Mouse (Mus musculus): ENCODE results near the gene Ppp6c. TPM values are rescaled to one million over a fixed set of nuclear protein-coding genes. Genes with fewer than 3 reads are reported as not detected.

Gene Ppp6c
- polyA plus RNA-seq, 1 experiment: 51.6 TPM

- Histone ChIP-seq H3K4me1 (ENCODE audit: control insufficient read depth, insufficient read depth, low read length) (no peaks in the 10 kb centered on the region), H3K4me3 (replicated peaks; ENCODE audit: control insufficient read depth, low read depth, low read length) (no peak overlapping the region), H3K27ac (ENCODE audit: control insufficient read depth, insufficient read depth, low read depth, low read length, poor library complexity) (no peak overlapping the region)
- TF ChIP-seq POLR2A (IDR thresholded peaks at IDR 0.05; ENCODE audit: borderline replicate concordance, control insufficient read depth, low read depth, low read length): no peak
- no peak for TF ChIP-seq CTCF (IDR thresholded peaks at IDR 0.05; ENCODE audit: control insufficient read depth, insufficient read depth, low read length)
- 87% methylated on average over 1 of the region's 1 CpGs for WGBS
Measured at GRCm38 (mm10) chr2:39160996-39161395, 65.3 kb downstream of the Ppp6c start.

DNA sequence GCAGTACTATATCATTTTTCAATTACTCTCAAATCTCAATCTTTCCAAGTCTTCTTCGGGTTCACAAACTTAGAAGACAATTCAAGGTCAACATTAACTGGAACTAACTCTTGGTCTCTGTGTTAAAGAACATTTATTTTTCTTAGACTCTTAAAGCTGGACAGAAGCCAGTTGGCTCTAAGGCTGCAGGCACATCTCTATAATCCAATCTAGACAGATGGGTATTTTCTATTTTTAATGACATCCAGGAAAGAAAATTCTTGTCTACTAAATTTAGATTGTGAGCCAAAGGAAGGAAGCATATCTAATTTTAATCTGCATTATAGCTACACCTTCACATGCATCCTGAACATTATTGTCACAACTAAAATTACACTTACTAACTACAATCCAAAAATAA lies 68.3 kb downstream of the Ppp6c start:
- Histone ChIP-seq H3K27ac (ENCODE audit: control insufficient read depth, insufficient read depth, low read depth, low read length, poor library complexity) (no peak overlapping the region), H3K4me1 (ENCODE audit: control insufficient read depth, insufficient read depth, low read length) (no peaks in the 10 kb centered on the region), H3K4me3 (replicated peaks; ENCODE audit: control insufficient read depth, low read depth, low read length) (no peak overlapping the region)
- TF ChIP-seq CTCF (IDR thresholded peaks at IDR 0.05; ENCODE audit: control insufficient read depth, insufficient read depth, low read length) (no peak), POLR2A (IDR thresholded peaks at IDR 0.05; ENCODE audit: borderline replicate concordance, control insufficient read depth, low read depth, low read length) (no peak)
- 77% methylated on average over 1 of the region's 1 CpGs for WGBS

DNA sequence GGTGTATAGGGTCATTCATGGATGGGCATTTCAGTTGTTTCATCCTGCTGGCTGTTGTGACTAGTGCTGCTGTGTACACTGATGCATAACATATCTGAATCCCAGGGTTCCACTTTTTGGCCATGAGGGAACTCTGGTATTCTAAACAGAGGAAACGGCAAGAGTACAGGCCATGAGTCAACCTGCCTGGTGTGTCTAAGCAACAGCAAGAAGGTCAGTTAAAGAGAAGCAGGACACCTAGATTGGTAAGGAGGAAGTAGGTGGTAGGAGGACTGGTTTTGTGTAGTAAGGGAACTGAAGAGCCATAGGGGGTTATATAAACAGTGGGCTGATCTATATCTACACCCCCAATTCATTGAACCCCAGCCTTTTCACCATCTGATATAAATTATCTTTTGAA lies 69.4 kb downstream of the Ppp6c start:
- no peak for TF ChIP-seq CTCF (IDR thresholded peaks at IDR 0.05; ENCODE audit: control insufficient read depth, insufficient read depth, low read length)
- TF ChIP-seq POLR2A (IDR thresholded peaks at IDR 0.05; ENCODE audit: borderline replicate concordance, control insufficient read depth, low read depth, low read length): no peak
- Histone ChIP-seq H3K27ac (ENCODE audit: control insufficient read depth, insufficient read depth, low read depth, low read length, poor library complexity) (no peak overlapping the region), H3K4me3 (replicated peaks; ENCODE audit: control insufficient read depth, low read depth, low read length) (no peak overlapping the region), H3K4me1 (ENCODE audit: control insufficient read depth, insufficient read depth, low read length) (no peaks in the 10 kb centered on the region)
- WGBS: 62% methylated on average over 1 of the region's 1 CpGs

- Histone ChIP-seq H3K4me3 (replicated peaks; ENCODE audit: control insufficient read depth, low read depth, low read length) (no peak overlapping the region), H3K4me1 (ENCODE audit: control insufficient read depth, insufficient read depth, low read length) (peaks cover 1% of the 10 kb centered on the region; the same call in 1 of the 2 replicates), H3K27ac (ENCODE audit: control insufficient read depth, insufficient read depth, low read depth, low read length, poor library complexity) (no peak overlapping the region)
- TF ChIP-seq POLR2A (IDR thresholded peaks at IDR 0.05; ENCODE audit: borderline replicate concordance, control insufficient read depth, low read depth, low read length): no peak
- no peak for TF ChIP-seq CTCF (IDR thresholded peaks at IDR 0.05; ENCODE audit: control insufficient read depth, insufficient read depth, low read length)
- 67% methylated on average over 2 of the region's 2 CpGs for WGBS
Measured at GRCm38 (mm10) chr2:39150943-39151342, 75.3 kb downstream of the Ppp6c start.

GRCm38 (mm10) chr2:39148075-39148474 lies 78.2 kb downstream of the Ppp6c start:
- no peak overlapping the region for H3K4me3 ChIP-seq (replicated peaks; ENCODE audit: control insufficient read depth, low read depth, low read length)
- WGBS: 6% methylated on average over 2 of the region's 2 CpGs
- TF ChIP-seq POLR2A (IDR thresholded peaks at IDR 0.05; ENCODE audit: borderline replicate concordance, control insufficient read depth, low read depth, low read length) (no peak), CTCF (IDR thresholded peaks at IDR 0.05; ENCODE audit: control insufficient read depth, insufficient read depth, low read length) (no peak)
- no peak overlapping the region for H3K27ac ChIP-seq (ENCODE audit: control insufficient read depth, insufficient read depth, low read depth, low read length, poor library complexity)
- peaks cover 1% of the 10 kb centered on the region; the same call in 1 of the 2 replicates for H3K4me1 ChIP-seq (ENCODE audit: control insufficient read depth, insufficient read depth, low read length)

DNA sequence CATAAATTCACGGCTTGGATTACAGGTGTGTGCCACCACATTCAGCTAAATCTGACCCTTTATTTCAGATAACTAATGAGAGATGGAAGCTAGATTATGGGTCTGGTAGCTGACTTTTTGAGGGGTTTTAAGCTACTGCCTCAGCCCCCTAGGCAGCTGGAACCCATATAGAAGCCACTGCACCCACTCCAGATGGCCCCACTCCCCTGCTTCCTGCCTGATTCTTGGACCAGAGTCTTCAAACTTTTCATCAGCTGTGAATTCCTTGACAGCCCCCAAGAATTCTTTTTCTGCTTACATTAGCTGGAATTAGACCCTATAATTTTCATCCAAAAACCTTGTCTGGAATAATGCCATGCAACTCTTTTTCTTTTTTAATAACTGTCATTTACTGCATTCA lies 79.8 kb downstream of the Ppp6c start:
- H3K4me1 ChIP-seq (ENCODE audit: control insufficient read depth, insufficient read depth, low read length): peaks cover 1% of the 10 kb centered on the region; the same call in 1 of the 2 replicates
- WGBS: 86% methylated on average over 1 of the region's 1 CpGs
- H3K4me3 ChIP-seq (replicated peaks; ENCODE audit: control insufficient read depth, low read depth, low read length): no peak overlapping the region
- H3K27ac ChIP-seq (ENCODE audit: control insufficient read depth, insufficient read depth, low read depth, low read length, poor library complexity): no peak overlapping the region
- TF ChIP-seq POLR2A (IDR thresholded peaks at IDR 0.05; ENCODE audit: borderline replicate concordance, control insufficient read depth, low read depth, low read length) (no peak), CTCF (IDR thresholded peaks at IDR 0.05; ENCODE audit: control insufficient read depth, insufficient read depth, low read length) (no peak)

Other genes starting within 250 kb of the Ppp6c start
- gene Wdr38, start 229.0 kb downstream of the Ppp6c start, polyA plus RNA-seq (2011; ENCODE audit: insufficient read depth, insufficient read length, low replicate concordance, missing spikeins): 1.4 and 2.0 TPM in 2 replicates
- 42.4 and 71.5 TPM in 2 replicates for gene Arpc5l, start 221.1 kb downstream of the Ppp6c start, polyA plus RNA-seq (2011; ENCODE audit: insufficient read depth, insufficient read length, low replicate concordance, missing spikeins)
- gene Rpl35, start 220.8 kb downstream of the Ppp6c start, polyA plus RNA-seq (2011; ENCODE audit: insufficient read depth, insufficient read length, low replicate concordance, missing spikeins): 129 and 218 TPM in 2 replicates
- gene Golga1, start 160.9 kb downstream of the Ppp6c start, polyA plus RNA-seq (2011; ENCODE audit: insufficient read depth, insufficient read length, low replicate concordance, missing spikeins): 16.5 and 23.6 TPM in 2 replicates
- gene Scai, start 35.7 kb downstream of the Ppp6c start, polyA plus RNA-seq (2011; ENCODE audit: insufficient read depth, insufficient read length, low replicate concordance, missing spikeins): 5.9 and 7.1 TPM in 2 replicates

Measured in bone marrow, adult 2 months (tissue).